Mouse (Mus musculus) gastrocnemius, adult 8-10 months (tissue): Measurements from ENCODE around the gene Gm21852. TPM values are rescaled to one million over a fixed set of nuclear protein-coding genes. Genes with fewer than 3 reads are reported as not detected.
"Not testable (repeated sequence)": the region's sequence is repeated elsewhere in the genome, so short reads cannot be mapped to it uniquely, and the experiment has no call there.

Source experiments
- DNase-seq, 2 experiments: peaks; one replicate each; pipeline ENCODE4 v3.0.0; 2022; ENCODE audit warnings: low spot score in 2 of 2
- microRNA-seq: library from miRNA; unstranded; fragments of <30 nt; microRNA quantifications from one replicate; pipeline ENCODE4 v1.2.0, GENCODE M21; 2022
- total RNA-seq, 4 experiments: library from RNA; stranded (reverse); gene quantifications; 2 replicates each; pipeline ENCODE4 v1.2.4; 2022

Gene Gm21852
- total RNA-seq, result not detected

- not testable (repeated sequence) for DNase-seq
Observed at GRCm38 (mm10) chrY:40651896-40652295, at the start of gene Gm21852. Gene Gm21852, minus strand, starts transcription at chrY:40651996.

Small RNAs within 50 kb of the gene (microRNA-seq; reads per million reads assigned to microRNA genes)
- not detected for gene Gm27466
- gene Gm28018, result not detected

Other genes with a start within 250 kb of the Gm21852 start
- not detected for gene Gm21797, start 123.8 kb upstream of the Gm21852 start, total RNA-seq
- gene Gm20795, start 152.9 kb upstream of the Gm21852 start, total RNA-seq, result not detected